Mouse (Mus musculus) brain, embryonic 14.5 days (tissue): ENCODE results near the gene Dynlt1b. TPM values are rescaled to one million over a fixed set of nuclear protein-coding genes. Genes with fewer than 3 reads are reported as not detected.
"Not testable (repeated sequence)": the region's sequence is repeated elsewhere in the genome, so short reads cannot be mapped to it uniquely, and the experiment has no call there.

ENCODE experiments used
- DNase-seq: peaks from one replicate; pipeline ENCODE4 v3.0.0-alpha.2; 2011; ENCODE audit warnings: low read depth
- POLR2A ChIP-seq: fragments of 200-500 bp; IDR thresholded peaks from 2 replicates; pipeline ENCODE4 v1.6.1; 2012; ENCODE audit warnings: mild to moderate bottlenecking, inconsistent platforms, borderline replicate concordance; ENCODE audit not compliant: poor library complexity, insufficient read depth, insufficient read length, severe bottlenecking; ENCODE audit errors: extremely low read depth
- polyA plus RNA-seq: library from polyadenylated mRNA; depleted of rRNA; stranded (reverse); fragments of >200 nt; gene quantifications from 2 replicates; pipeline ENCODE4 v1.2.3, GENCODE M21; 2012; rRNA removed

Dynlt1b gene
- polyA plus RNA-seq = 782 and 938 TPM in 2 replicates

DNA sequence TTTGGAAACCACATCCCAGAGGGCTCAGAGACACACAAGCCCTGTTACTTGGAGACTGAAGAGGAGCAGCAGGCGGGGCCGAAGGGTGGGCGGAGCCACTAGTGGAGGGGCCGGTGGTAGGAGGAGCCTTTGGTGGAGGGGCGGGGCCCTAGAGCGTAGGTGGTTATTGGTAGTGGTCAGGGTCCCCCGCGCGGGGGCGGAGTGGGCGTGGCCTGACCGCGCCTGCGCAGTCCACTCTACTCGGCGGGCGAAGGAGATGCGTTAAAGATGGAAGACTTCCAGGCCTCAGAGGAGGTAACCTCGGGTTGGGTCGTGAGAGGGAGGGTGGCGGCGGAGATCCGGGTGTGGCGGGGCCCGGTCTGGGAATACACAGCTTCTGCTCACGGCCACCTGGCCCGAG is at the start of gene Dynlt1b:
Dynlt1b (plus strand) TSS at position 168 of the 400 bp plus-strand sequence.
- TF ChIP-seq POLR2A = peak; percentile 76; the same call in 1 of the 2 replicates
- DNase-seq = peak; percentile 97

- DNase-seq = not testable (repeated sequence)
Measured at GRCm38 (mm10) chr17:6380182-6380841, 49.6 kb upstream of the Dynlt1b start.

DNA sequence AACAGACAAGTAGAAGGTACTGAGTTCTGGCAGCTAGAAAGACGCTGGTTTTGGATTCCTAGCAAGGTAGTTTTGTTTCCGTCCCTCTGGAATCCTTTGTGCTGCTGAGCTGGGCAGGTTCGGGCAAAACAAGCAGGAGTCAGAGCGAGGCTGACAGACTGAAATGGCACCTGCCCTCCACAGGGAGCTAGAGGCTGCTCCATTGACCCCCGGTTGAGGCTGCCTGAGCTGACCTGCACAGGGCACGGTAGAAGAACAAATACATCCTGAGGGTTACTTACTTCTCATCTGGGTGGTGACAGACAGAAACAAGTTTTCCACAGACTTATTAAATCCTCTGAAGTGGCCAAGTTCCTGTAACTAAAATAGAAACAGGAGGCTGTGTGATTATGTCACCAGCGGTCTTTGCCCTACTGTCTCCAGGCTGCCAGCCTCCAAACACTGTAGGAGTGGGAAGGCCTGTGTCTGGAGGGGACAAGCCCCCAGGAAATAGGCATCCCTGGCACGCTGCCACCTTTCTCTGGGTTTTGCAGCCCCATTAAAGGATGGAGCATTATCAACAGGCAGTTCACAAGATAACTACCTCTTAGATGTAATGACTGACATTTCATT is 48.7 kb upstream of the Dynlt1b start:
- not testable (repeated sequence) for DNase-seq

- not testable (repeated sequence) for DNase-seq
Measured at GRCm38 (mm10) chr17:6386927-6387326, 43.0 kb upstream of the Dynlt1b start.

DNA sequence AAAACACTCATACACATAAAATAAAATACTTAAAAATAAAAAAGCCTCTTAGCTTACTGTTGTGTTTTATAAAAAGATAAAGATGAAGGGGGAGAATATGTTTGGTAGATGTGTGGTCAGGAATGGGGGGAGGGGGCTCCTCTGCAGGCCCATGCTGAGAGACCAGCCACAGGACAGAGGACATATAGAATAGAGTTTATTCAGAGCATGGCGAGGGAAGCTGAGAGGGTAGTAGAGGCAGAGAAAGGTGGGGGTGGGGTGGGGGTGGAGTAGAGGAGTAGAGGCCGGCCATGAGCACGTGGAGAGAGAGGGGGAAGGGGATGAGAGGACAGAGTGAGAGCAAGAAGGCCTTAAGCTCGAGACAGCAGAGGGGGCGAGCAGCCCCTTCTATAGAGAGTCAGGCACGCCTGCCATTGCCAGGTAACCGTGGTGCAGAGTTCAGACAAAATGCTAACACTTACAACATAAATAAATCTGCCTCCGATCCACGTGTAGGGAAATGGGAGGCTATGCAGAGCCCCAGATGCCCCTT is 42.5 kb upstream of the Dynlt1b start:
- not testable (repeated sequence) for DNase-seq

GRCm38 (mm10) chr17:6389463-6389862 is 40.4 kb upstream of the Dynlt1b start:
- not testable (repeated sequence) for DNase-seq

- DNase-seq = not testable (repeated sequence)
Measured at GRCm38 (mm10) chr17:6390731-6391130, 39.2 kb upstream of the Dynlt1b start.

- not testable (repeated sequence) for DNase-seq
Measured at GRCm38 (mm10) chr17:6391736-6392135, 38.2 kb upstream of the Dynlt1b start.

DNA sequence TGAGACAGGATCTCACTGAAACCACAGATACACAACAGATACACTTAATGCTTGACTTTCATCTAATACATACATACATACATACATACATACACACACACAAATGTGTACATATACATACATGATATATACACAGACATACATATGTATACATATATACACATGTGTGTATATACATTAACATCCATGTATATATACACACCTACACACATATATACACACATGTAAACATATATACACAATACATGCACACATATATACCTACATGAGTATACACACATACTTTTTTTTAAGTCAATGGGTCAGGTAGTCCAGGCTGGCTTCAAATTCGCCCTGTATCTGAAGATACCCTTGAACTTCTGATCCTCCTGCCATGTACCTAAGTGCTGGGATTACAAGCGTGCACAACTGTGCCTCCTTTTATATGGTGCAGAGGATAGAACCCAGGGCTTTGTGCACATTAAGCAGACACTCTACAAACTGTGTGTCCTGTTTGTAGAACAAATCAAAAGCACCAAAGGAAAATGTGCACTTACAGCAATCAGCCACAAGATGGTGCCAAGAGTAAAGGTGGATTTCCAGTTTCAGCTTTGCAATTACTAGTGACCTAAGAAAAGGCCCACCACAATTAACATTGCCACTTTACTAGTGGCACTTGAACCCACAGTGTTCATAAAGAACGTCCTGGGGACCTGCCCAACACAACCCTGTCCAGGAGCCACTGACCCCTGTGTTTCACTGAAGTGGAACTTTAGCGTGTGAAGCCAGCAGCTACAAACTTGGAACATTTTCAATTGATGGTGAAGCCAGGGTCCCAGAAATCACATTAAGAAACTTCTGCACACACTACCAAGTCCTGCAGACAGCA is 37.2 kb upstream of the Dynlt1b start:
- DNase-seq = not testable (repeated sequence)

GRCm38 (mm10) chr17:6398079-6398478 is 31.8 kb upstream of the Dynlt1b start:
- DNase-seq = not testable (repeated sequence)

DNA sequence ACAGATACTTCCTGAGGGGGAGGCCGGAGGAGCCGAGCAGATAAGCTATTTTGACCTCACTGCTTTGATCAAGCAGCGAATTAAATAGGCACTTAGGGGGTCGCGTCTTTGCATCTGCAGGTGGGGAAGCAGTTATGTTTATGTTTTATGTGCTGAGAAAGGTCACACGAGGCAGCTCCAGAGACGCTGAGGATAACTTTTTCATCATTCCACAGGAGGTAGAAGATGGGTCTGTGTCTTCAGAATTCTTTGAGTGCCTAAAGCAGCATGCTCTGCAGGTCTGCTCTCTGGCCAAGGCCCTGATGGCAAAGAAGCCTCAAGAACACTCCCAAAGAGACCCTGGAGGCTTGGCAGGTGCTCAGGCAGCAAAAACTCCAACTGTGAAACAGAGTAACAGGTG is 31.1 kb upstream of the Dynlt1b start:
- DNase-seq = not testable (repeated sequence)

DNA sequence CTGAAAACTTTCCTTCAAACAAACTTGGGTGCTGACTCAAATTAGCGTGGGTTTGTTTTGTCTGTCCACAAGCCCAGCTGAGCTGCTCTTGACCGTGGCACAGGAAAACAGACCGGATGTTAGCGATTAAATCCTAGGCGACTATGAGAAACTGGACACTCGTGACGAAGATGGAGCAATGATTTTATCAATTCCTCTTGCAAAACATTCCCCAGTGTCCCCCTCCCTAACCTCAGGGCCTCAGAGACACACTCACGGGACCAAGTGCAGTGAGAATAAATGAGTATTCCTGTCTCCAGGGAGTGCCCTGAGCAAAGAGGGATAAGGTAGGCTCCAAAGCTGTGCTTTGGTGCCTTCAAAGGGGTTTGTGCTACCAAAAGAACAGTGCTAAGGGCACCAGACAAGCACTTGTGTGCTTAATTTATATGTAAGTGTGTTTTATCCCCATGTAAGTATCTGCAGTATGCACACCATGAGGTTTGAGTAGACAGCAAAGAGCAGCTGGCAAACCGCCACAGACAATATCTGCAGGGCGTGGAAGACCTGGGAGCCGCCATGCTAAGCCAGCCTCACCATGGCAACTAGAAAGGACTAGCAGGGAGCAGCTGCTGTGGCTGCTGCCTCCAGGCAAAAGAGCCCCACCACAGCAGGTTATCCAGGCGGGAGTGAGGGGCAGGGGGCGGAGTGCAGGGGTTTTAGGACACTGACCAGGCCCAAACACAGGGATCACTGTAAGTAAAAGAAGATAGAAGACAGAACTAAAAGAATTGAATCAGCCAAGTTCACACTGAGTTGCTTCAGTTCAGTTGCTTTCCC is 30.4 kb upstream of the Dynlt1b start:
- DNase-seq = peak; percentile 48

- DNase-seq = not testable (repeated sequence)
Measured at GRCm38 (mm10) chr17:6400097-6400489, 29.8 kb upstream of the Dynlt1b start.

GRCm38 (mm10) chr17:6404493-6404892 is 25.4 kb upstream of the Dynlt1b start:
- DNase-seq = not testable (repeated sequence)

- DNase-seq = not testable (repeated sequence)
Measured at GRCm38 (mm10) chr17:6406972-6407371, 22.9 kb upstream of the Dynlt1b start.

- DNase-seq = not testable (repeated sequence)
Measured at GRCm38 (mm10) chr17:6410713-6411213, 19.1 kb upstream of the Dynlt1b start.

GRCm38 (mm10) chr17:6417118-6417517 is 12.8 kb upstream of the Dynlt1b start:
- not testable (repeated sequence) for DNase-seq

DNA sequence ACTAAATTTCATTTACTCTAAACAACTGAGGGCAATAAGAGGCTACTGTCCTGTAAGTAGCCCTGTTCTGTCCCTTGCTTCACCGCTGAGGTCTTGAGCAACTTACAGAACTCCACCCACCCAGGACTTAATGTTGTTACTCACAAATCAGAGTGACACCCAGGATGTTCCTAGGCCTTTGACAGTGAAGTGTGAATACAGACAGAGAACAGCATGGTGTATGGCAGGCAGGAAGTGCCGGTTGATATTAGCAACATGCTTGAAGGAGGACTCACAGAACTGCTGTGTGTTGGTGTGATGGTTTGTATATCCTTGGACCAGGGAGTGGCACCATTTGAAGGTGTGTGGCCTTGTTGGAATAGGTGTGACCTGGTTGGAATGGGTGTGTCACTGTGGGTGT is 9.4 kb upstream of the Dynlt1b start:
- not testable (repeated sequence) for DNase-seq

GRCm38 (mm10) chr17:6421547-6422326 is 8.2 kb upstream of the Dynlt1b start:
- not testable (repeated sequence) for DNase-seq
